Mouse (Mus musculus) intestine, embryonic 14.5 days (tissue): Measurements from ENCODE around the gene Adh1. TPM values are rescaled to one million over a fixed set of nuclear protein-coding genes. Genes with fewer than 3 reads are reported as not detected.
A peak's percentile ranks its signal among the peaks of the same experiment; 100 is the strongest.

Experiments
- ATAC-seq: fragments of 200-750 bp; cut with Nextera tagmentation; replicated peaks from 2 replicates; pipeline ENCODE4 v1.8.0; 2017; ENCODE audit warnings: low read depth, moderate number of reproducible peaks, moderate TSS enrichment, moderate library complexity; ENCODE audit not compliant: low FRiP score, low TSS enrichment
- DNase-seq: peaks from one replicate; pipeline ENCODE4 v3.0.0-alpha.2; 2018; ENCODE audit warnings: low spot score
- H3K27ac ChIP-seq: fragments of 300-500 bp; sonication (generic); 2 replicates; pipeline ENCODE4 v1.5.1; 2014; ENCODE audit warnings: low read depth, mild to moderate bottlenecking, control low read depth
- H3K27me3 ChIP-seq: fragments of 300-500 bp; sonication (generic); replicated peaks from 2 replicates; pipeline ENCODE4 v1.6.1; 2014; ENCODE audit warnings: low read length, control low read depth; ENCODE audit not compliant: control insufficient read depth, insufficient read depth
- H3K36me3 ChIP-seq: fragments of 300-500 bp; sonication (generic); 2 replicates; pipeline ENCODE4 v1.6.1; 2014; ENCODE audit warnings: low read length, control low read depth; ENCODE audit not compliant: control insufficient read depth, insufficient read depth
- H3K4me1 ChIP-seq: fragments of 300-500 bp; sonication (generic); replicated peaks from 2 replicates; pipeline ENCODE4 v1.6.1; 2014; ENCODE audit warnings: low read length, control low read depth, mixed read lengths; ENCODE audit not compliant: control insufficient read depth, insufficient read depth
- H3K4me2 ChIP-seq: fragments of 300-500 bp; sonication (generic); 2 replicates; pipeline ENCODE4 v1.6.1; 2014; ENCODE audit warnings: low read length
- H3K4me3 ChIP-seq: fragments of 300-500 bp; sonication (generic); 2 replicates; pipeline ENCODE4 v1.5.1; 2014; ENCODE audit warnings: low read depth, low read length, control low read depth, mixed read lengths
- H3K9ac ChIP-seq: fragments of 300-500 bp; sonication (generic); 2 replicates; pipeline ENCODE4 v1.6.1; 2014; ENCODE audit warnings: mild to moderate bottlenecking, low read length
- H3K9me3 ChIP-seq: fragments of 300-500 bp; sonication (generic); 2 replicates; pipeline ENCODE4 v1.6.1; 2016; ENCODE audit warnings: low read length, control low read depth; ENCODE audit not compliant: control insufficient read depth
- WGBS: fragments of 180-500 bp; shearing (Covaris S2); extraction: QIAGEN DNeasy Blood & Tissue Kit; methylation state at CpG from one replicate; pipeline ENCODE4 v1.1.7; 2014; 5-methylcytosine and 5-hydroxymethylcytosine counted together
- polyA plus RNA-seq: library from polyadenylated mRNA; unstranded; fragments of >200 nt; fragmentation: Nextera tagmentation; extraction: Ambion mirVana; gene quantifications from 2 replicates; pipeline ENCODE4 v1.2.1, GENCODE M21; 2014

Adh1 gene
- polyA plus RNA-seq, 1 experiment from 2014 or later: 22.9 TPM

DNA sequence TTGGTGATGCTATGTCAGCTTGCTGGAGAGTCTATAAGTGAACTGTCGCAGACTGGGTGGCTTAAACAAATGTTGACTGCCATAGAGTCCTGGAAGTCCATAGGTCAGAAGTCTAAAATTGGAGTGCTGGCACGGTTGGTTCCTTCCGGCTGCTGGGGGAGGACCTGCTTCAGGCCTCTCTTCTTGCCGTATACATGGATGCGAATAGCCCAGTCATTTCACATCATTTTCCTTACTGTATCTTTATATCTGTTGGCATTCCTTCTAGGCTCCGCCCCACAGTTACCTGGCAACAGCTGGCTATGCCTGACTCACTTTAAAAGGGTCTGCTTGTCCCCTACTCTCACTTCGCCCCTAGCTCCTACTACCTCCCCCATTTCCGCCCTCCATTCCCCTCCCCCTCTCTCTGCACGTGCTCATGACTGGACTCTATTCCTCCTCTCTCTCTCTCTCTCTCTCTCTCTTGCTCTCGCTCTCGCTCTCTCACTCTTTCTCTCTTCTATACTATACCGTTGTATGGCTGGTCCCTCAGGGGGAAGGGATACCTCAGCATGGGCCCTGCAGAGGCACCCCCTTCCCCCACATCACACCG is 36.3 kb upstream of the Adh1 start:
- Histone ChIP-seq H3K4me1 (no peaks in the 10 kb centered on the region), H3K27me3 (no peaks in the 10 kb centered on the region), H3K36me3 (no peaks in the 10 kb centered on the region), H3K27ac (no peak overlapping the region), H3K4me3 (no peak overlapping the region), H3K9ac (no peak overlapping the region), H3K4me2 (no peak overlapping the region), H3K9me3 (no peaks in the 10 kb centered on the region)
- 86% methylated on average over 13 of the region's 13 CpGs for WGBS
- DNase-seq: peak; percentile 44
- no peak for ATAC-seq

GRCm38 (mm10) chr3:138225331-138225730 is 35.5 kb upstream of the Adh1 start:
- H3K9me3 ChIP-seq: no peaks in the 10 kb centered on the region
- DNase-seq: no peak
- WGBS: 82% methylated on average over 6 of the region's 7 CpGs

DNA sequence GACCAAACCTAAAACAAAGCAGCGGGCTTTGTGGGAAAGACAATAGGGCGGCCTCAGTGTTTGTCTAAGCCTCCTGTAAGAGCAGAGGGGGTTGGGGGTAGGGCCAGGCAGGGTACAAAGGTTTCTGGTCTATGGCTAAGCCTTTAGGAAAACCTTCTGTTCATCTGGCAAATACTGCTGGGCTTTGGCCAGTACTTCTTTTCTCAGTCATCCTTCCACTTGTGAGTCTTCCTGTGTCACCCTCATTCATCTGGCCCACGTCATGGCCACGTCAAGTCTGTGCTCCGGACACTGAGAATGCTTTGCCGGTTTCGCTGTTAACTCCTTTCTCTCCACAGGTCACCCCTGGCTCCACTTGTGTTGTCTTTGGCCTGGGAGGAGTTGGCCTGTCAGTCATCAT is 34.9 kb upstream of the Adh1 start:
- DNase-seq (no peak), ATAC-seq (no peak)
- H3K27ac ChIP-seq: no peak overlapping the region
- H3K9ac ChIP-seq: no peak overlapping the region
- no peaks in the 10 kb centered on the region for H3K9me3 ChIP-seq
- no peaks in the 10 kb centered on the region for H3K27me3 ChIP-seq
- WGBS: 70% methylated on average over 7 of the region's 7 CpGs
- H3K4me3 ChIP-seq: no peak overlapping the region
- H3K36me3 ChIP-seq: no peaks in the 10 kb centered on the region
- H3K4me1 ChIP-seq: no peaks in the 10 kb centered on the region
- H3K4me2 ChIP-seq: no peak overlapping the region

More at GRCm38 (mm10) chr3:138225331-138225730, 35.5 kb upstream of the Adh1 start:
- Histone ChIP-seq H3K4me2 (no peak overlapping the region), H3K4me1 (no peaks in the 10 kb centered on the region), H3K27ac (no peak overlapping the region), H3K36me3 (no peaks in the 10 kb centered on the region), H3K27me3 (no peaks in the 10 kb centered on the region), H3K4me3 (no peak overlapping the region), H3K9ac (no peak overlapping the region)
- ATAC-seq: no peak

- no peak for DNase-seq
- ATAC-seq: no peak
- H3K4me3 ChIP-seq: no peak overlapping the region
- no peak overlapping the region for H3K4me2 ChIP-seq
- WGBS: 92% methylated on average over 6 of the region's 6 CpGs
- H3K9ac ChIP-seq: no peak overlapping the region
- H3K9me3 ChIP-seq: no peaks in the 10 kb centered on the region
- H3K27ac ChIP-seq: no peak overlapping the region
- H3K36me3 ChIP-seq: no peaks in the 10 kb centered on the region
- H3K4me1 ChIP-seq: no peaks in the 10 kb centered on the region
- H3K27me3 ChIP-seq: no peaks in the 10 kb centered on the region
Observed at GRCm38 (mm10) chr3:138226476-138226875, 34.3 kb upstream of the Adh1 start.

DNA sequence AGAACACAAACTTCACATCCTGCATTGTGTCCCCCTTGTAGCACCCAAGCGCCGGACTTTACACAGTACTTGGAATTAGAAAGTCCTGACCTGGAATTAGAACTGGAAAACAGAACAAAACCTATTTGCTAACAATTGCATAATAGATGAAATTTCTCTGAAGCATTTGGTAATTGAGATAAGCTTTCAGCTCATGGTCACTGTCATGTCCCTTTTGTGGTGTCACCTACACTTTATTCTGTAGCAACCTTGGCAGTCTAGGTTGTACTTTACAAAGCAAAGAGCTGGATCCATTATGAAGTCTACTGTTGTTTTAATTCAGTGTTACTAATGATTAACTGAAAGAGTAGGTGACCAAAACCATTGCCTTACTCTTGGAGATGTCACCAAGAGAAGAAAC is 33.7 kb upstream of the Adh1 start:
- H3K4me1 ChIP-seq: no peaks in the 10 kb centered on the region
- no peak overlapping the region for H3K9ac ChIP-seq
- no peak overlapping the region for H3K4me2 ChIP-seq
- ATAC-seq: no peak
- DNase-seq: no peak
- 94% methylated on average over 2 of the region's 2 CpGs for WGBS
- H3K36me3 ChIP-seq: no peaks in the 10 kb centered on the region
- H3K9me3 ChIP-seq: no peaks in the 10 kb centered on the region
- H3K27me3 ChIP-seq: no peaks in the 10 kb centered on the region
- no peak overlapping the region for H3K4me3 ChIP-seq
- H3K27ac ChIP-seq: no peak overlapping the region

- Histone ChIP-seq H3K27me3 (no peaks in the 10 kb centered on the region), H3K4me3 (no peak overlapping the region), H3K4me1 (no peaks in the 10 kb centered on the region), H3K27ac (no peak overlapping the region), H3K9me3 (no peaks in the 10 kb centered on the region), H3K4me2 (no peak overlapping the region), H3K9ac (no peak overlapping the region), H3K36me3 (no peaks in the 10 kb centered on the region)
- ATAC-seq (no peak), DNase-seq (no peak)
- WGBS: 90% methylated on average over 8 of the region's 8 CpGs
Observed at GRCm38 (mm10) chr3:138227782-138228181, 33.0 kb upstream of the Adh1 start.

DNA sequence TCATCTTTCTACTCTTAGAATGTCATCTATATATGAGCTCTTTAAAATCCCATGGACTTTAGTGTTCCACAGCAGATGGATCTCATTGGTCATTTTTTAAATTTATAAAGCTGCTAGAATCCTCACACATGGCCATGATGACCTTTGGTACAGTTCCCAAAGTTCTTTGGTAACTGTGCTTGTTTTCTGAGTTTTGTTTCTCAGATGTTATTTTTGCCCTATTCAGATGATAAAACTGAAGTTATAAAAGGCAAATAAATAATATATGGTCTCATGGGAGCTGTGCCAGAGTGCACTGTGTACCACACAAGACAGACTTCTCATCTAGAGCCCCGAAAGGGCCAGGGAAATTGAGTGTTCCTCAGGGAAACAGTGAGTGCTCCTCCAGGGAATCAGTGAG is 31.3 kb upstream of the Adh1 start:
- Histone ChIP-seq H3K9ac (no peak overlapping the region), H3K4me1 (no peaks in the 10 kb centered on the region), H3K36me3 (no peaks in the 10 kb centered on the region), H3K9me3 (no peaks in the 10 kb centered on the region), H3K4me2 (no peak overlapping the region), H3K27ac (no peak overlapping the region), H3K27me3 (no peaks in the 10 kb centered on the region), H3K4me3 (no peak overlapping the region)
- ATAC-seq (no peak), DNase-seq (no peak)
- WGBS: 90% methylated on average over 1 of the region's 1 CpGs

- no peak overlapping the region for H3K9ac ChIP-seq
- 91% methylated on average over 3 of the region's 3 CpGs for WGBS
- no peak overlapping the region for H3K4me2 ChIP-seq
- no peak overlapping the region for H3K4me3 ChIP-seq
- no peaks in the 10 kb centered on the region for H3K9me3 ChIP-seq
- ATAC-seq (no peak), DNase-seq (no peak)
- H3K27ac ChIP-seq: no peak overlapping the region
- H3K27me3 ChIP-seq: no peaks in the 10 kb centered on the region
- H3K4me1 ChIP-seq: no peaks in the 10 kb centered on the region
- no peaks in the 10 kb centered on the region for H3K36me3 ChIP-seq
Observed at GRCm38 (mm10) chr3:138230266-138230665, 30.5 kb upstream of the Adh1 start.

DNA sequence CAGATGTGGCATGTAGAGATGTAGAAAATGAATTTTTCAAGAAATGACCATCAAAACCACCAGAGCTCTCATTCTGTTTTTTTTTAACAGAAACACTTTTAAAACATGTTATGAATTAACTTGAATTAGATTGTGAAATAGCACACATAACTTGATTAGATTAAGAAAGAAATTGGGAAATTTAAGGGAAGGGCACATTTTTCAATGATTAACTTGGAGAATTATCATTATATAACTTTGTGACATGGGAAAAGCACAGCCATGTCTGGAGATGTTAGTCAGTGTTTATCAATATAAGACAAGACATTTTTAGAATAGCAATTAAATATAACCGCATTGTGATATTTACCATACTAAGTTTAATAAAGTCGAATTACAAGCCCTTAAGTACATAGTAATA is 29.3 kb upstream of the Adh1 start:
- H3K27ac ChIP-seq: no peak overlapping the region
- ATAC-seq (no peak), DNase-seq (no peak)
- 85% methylated on average over 2 of the region's 2 CpGs for WGBS
- no peak overlapping the region for H3K4me2 ChIP-seq
- H3K9ac ChIP-seq: no peak overlapping the region
- H3K36me3 ChIP-seq: no peaks in the 10 kb centered on the region
- no peak overlapping the region for H3K4me3 ChIP-seq
- no peaks in the 10 kb centered on the region for H3K9me3 ChIP-seq
- no peaks in the 10 kb centered on the region for H3K4me1 ChIP-seq
- H3K27me3 ChIP-seq: no peaks in the 10 kb centered on the region
